Mouse (Mus musculus): Measurements from ENCODE around the gene Mafg.
A peak's percentile ranks its signal among the peaks of the same experiment; 100 is the strongest.
"Not testable (repeated sequence)": the region's sequence is repeated elsewhere in the genome, so short reads cannot be mapped to it uniquely, and the experiment has no call there.

Mafg gene

DNA sequence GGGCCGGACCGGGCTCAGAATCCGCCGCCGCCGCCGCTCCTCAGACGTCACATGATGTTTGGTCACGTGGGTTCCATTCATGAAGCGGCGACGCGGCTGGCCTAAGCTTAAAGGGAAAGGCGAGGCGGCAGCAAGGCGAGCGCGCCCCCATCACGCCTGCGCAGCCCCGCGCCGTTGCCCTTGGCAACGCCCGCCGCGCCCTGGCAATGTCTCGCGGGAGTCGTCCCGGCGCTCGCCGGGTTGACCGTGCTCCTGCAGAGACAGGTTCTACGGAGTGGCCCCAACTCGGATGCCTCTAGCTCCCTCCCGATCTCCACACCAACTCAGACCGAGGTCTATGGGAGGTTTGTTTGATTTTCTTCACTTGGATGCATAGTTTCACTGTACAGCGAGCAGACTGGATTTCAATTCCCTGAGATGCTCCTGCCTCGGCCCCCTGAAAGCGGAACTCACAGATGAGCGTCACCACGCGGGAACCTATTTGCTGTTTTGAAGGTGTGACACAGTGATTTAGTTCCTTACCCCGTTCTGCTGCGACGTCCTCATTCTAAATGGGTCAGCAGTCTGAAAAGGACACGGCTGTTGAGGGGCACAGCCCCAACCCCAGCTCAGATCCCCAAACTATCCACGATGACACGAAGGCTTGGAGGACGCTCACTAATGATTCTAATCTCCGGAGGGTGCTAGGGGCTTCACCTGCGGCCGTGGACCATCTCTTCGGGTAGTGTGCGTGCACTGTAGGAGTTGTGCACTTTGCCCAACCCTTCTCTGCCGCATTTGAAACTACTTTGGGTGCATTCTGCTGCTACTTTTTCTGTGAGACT is at the start of gene Mafg:
Mafg (minus strand) TSS at position 81 of the 824 bp plus-strand sequence.
- DNase-seq: peak; percentile 94

DNA sequence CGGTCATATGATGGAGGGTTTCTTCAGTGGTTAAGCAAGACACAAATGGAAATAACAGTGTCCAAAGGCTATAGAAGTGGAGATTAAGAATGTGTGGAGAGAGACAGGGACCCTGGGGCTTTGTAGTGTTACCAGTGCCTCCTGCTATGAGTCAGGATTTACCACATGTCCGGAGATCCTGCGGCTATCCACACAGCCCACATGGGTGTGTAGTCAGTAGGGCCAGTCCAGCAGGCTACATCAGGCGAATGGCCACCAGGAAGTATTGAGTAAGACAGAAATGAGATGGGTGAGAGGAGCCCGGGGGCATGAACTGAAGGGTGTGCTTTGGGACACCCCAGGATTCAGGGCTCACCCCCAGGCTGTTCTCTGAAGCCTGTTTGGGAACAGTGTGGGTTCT is 49.3 kb upstream of the Mafg start:
- no peak for DNase-seq

DNA sequence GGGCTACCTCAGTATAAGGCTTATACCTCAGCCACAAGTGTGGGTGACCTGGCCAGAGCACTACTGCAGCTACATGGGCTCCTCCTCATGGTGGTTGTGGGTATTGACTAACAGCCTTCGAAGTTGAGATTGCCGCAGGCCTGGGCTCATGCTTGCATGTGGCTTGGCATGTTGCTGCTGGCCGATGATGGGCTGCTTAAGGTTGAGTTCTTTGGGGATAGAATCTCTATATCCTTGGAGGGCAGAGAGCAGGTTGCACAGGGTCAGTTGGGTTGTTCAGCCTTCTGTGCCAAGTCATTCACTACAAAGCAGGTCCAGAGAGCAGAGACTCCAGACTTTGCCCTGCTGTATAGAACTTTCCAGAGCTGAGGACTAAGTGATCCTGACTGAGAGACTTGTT is 46.5 kb upstream of the Mafg start:
- DNase-seq: no peak

DNA sequence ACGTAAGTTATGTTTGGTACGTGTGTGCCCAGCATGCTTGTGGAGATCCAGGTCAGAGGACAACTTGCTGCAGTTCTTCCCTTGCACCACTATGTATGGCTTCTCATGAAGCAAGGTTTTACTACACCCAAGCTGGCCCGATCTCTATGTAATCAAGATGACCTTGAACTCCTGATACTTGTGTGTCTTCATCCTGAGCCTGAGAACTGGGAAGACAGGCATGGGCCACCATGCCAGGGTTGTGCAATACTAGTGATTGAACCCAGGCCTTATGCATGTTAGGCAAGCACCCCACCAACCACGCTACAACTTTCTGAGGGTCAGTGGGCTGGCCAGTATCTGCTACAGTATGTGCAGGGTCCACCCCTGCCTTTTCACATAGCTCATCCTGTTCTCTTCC is 43.6 kb upstream of the Mafg start:
- no peak for DNase-seq

DNA sequence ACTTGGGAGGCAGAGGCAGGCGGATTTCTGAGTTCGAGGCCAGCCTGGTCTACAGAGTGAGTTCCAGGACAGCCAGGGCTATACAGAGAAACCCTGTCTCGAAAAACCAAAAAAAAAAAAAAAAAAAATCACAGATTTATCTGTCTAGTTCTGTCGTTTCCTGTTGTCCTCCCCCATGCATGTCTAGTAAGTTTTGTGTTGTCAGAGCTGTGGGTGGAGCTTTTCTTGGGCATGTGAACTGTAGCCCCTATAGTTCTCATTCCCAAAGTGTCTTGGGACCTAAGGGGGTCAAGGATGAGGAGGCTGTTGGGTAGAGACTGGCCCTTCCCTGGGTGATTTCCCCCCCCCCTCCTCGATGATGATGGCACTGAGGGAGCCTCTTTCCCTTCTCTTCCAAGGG is 42.5 kb upstream of the Mafg start:
- not testable (repeated sequence) for DNase-seq

DNA sequence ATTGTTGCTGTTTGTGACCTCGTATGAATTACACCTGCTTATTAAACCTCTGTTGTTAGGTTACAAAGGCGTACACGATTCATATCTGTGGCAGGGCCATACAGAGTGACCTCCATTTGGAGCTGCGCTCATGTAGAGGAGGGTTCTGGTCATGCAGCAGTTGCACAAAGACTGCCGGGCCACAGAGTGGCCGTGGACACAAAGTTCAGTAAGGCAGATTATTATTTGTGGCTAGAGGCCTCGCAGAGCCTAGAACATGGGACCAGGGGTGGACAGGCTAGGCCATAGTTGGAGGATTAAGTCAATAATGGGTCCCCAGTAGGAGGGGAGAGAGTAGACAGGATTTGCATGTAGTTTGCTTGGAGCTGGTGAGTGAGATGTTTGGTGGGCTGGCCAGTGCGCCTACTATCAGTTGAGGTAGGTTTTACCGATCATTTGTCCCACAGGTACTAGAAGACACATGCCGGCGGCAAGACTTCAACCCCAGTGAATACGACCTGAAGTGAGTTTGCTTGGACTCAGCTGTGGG is 40.3 kb upstream of the Mafg start:
- DNase-seq: no peak

DNA sequence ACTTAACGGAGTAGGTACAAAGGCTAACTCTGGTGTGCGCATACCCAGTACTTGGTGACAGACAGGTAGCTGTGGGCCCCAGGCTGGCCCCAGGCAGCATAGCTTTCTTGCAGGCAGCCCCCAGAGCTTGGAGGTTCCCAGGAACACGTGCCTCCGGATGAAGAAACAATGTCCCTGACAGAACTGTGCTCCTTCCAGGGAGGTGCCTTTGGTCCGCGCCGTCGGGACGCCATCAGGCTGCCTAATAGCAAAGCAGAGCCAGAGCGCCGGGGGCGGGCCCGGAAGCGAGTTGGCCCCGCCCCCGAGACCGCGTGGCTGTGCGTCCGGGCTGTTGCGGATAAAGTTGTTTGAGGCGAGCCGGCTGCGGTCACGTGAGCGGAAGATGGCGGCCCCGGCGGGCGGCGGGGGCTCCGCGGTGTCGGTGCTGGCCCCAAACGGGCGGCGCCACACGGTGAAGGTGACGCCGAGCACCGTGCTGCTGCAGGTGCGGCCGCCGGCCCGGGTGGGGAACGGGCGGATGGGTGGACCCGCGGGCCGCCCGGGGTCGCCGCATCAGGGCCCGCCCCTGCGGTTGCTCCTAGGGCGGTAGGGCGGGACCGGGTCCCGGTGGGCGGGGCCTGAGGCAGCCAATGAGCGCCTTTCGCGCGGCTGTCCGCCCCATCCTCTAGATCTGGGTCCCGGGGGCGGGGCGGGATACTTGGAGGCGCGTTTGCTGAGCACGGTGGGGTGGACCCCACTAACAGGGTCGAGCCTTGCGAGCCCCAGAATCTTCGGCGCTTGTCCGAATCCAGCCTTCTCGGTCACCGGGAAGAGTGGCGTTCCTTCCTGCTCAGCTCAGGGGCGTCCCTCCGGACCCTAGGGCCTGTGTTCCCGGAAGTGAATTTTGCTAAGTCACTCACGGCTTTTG is 39.5 kb upstream of the Mafg start, which contains the start of gene Aspscr1:
Aspscr1 (plus strand) TSS at position 287 of the 907 bp plus-strand sequence.
- peak; percentile 95 for DNase-seq

DNA sequence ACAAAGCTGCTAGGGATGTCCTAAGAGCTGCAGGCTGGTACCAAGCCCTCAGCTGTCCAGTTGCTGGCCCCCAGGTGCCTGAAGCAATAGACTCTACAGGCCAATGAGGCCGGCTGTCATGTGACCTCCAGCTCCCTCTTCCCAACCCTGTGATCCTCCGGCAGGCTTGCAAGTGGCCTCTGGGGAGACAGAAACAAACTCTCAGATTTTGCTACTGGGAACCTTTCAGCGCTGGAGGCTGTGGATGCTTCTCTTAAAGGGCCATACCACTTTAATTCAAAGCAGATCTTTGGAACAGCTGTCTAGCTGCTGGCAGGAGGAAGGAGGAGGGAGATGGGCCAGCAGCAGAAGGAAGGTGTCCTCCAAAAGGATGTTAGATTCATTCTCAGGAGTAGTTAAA is 33.2 kb upstream of the Mafg start:
- DNase-seq: no peak

DNA sequence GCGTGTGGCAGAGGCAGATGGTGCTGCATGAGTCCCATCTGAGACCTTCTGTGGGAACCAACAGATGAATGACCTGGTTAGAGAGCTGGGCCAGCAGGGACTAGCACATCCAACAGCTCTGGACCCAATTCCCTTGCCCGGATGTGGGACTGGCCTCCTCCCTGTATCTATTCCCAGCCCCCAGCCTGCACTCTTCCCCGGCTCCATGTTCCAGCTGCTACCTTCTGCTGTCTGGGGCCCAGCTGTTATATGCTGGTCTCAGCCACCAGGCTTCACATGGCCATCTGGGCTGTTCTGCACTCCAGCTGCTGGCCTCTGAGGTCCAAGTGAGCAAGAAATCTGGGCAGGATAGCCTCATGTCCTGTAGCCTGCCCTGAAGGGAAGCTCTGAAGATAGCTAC is 32.0 kb upstream of the Mafg start:
- no peak for DNase-seq

DNA sequence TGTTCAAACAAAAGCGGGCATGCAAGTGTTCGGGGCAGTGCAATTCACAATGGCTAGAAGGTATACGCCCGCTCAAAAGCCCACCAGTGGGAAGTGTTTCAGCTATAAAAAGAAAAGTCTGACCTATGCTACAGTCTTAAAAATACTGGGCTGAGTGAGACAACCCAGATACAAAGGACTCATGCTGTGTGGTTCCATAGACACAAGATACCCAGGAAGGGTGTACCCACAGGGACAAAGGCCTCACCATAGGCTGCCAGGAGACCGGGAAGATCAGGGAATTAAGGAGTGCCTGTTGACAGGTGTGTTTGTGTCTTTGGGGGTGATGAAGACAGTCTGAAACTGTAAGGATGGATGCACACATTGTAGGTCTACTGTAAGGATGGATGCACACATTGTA is 30.3 kb upstream of the Mafg start:
- no peak for DNase-seq

DNA sequence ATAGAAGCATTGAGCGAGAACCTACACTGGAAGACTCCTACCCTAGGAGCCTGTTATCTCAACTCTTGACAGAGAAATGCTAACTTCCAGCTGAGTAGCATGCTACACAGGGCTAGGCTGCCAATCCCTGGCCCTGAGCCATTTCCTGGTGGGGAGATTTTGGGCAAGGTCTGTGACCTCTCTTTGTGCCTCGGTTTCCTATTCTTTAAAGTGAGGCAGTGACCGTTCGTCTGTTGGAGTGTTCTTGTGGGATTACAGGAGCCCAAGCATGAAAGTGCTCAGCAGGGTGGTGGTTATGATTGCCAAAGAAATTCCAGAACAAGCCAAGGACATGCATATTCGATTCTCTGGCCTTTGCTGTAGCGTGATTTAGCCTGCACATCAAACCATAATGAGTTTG is 29.4 kb upstream of the Mafg start:
- DNase-seq: no peak

DNA sequence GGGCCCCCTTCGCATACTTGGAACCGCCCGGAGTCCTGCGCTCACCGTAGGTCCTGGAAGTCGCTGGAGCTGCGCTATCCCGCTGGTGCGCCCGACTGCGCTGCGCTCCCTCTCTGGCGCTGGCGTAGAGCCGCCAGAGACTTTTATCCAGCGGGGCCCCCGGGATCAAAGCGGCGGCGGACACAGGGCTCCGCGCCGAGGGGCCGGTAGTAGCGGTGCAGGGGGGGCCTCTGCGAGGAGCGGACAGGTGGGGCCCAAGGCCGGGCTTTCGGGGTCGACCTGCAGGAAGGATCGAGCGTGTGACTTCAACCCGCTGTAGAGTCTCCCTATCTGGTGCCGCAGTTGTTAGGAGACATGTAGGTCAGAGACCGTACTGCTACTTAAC is 27.7 kb upstream of the Mafg start, which contains the start of gene Notum:
Notum (minus strand) TSS at position 100 of the 385 bp plus-strand sequence.
- no peak for DNase-seq

DNA sequence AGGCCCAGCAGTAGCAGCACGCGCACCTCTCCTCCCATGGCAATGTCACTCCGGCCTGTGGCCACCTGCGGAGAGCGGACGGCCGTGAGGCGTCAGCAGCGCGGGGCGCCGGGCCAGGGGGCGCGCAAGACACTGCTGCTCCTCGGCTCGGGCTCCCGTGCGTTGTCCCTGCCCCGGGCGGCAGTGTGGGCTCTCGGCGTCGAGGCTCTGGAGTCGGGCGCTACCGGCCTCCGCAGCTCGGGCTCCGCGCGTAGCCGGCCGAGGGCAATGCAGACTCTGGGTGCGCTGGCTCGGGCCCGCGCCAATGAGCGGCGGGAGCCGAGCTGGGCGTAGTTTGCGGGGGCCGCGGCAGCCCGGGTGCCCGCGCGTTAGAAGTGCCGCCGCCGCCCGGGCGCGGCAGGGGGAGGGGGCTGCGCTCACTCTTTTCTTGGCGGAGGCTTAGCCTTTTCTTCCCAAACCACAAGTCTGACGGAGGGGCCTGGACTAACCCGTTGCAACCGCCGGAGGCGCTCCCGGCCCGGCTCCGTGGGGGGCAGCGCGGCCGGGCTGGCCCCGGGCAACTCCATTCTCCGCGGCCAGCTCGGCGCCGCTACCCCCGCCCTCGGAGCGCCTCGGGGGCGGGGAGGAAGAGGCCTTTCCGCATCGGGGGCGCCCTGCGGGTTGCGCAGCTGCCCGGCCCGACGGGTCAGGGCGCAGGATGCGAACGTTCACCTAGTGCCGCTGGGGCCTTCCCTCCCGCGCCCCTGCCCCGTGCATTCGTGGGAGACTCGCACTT is 27.1 kb upstream of the Mafg start:
- no peak for DNase-seq

DNA sequence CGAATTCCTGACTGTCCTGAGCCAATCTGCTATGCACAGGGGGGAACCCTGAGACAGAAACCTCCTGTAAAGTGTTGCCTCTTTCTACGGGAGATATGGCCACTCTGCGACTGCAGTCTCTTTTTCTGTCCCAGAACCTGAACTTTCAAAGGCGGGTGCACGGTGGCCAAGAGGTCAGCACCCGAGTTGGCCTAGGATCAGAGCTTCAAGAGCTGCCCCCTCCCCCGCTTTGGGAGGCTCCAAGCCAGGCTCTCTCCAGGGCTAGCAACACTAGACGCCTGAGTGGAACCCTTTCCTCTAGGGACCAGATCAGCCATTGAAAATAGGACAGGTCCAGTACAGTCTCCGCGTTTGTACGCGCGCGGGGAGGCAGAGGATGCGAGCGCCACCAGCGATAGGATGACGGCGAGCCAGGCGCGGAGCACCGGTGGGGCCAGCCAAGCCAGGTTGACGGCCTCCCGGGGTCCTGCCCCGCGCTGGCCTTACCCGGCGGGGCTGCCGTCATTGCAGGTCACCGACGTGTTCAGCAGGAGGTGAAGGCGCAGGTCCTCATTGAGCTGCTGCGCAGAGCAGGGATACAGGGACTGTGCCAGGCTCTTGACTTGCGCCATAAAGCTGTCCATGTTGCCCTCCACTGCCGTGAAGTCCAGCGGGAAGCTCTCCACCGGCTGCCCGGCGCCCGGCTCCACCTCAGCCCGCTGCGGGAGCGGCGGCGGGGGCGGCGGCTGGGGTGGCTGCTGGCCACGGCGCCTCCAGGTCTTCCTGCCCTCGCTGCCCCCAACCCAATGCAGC is 26.3 kb upstream of the Mafg start:
- DNase-seq: no peak

DNA sequence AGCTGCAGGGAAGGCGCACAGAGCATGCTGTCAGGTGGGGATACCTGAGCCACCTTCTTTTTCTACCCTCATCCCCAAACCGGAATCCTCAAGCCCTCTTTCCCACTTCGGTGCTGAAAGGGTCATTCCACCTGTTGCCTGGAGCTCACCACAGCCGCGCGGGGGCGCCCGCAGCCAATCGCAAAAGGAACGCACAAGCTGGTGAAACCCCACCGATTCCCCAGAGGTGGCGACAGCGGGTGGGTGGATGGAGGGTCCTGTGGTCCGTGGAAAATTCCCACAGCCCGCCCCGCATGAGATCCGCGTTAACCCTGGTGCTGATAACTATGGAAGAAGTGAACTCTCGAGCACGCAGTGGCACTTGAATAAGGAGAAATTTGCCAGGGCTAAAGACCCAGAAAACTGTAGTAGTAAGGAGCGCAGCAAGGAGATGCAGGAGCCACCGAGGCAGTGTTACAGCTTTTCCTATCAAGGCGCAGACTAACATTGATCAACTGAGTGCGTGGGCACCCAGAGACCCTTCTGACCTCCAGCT is 25.5 kb upstream of the Mafg start:
- peak; percentile 65 for DNase-seq

DNA sequence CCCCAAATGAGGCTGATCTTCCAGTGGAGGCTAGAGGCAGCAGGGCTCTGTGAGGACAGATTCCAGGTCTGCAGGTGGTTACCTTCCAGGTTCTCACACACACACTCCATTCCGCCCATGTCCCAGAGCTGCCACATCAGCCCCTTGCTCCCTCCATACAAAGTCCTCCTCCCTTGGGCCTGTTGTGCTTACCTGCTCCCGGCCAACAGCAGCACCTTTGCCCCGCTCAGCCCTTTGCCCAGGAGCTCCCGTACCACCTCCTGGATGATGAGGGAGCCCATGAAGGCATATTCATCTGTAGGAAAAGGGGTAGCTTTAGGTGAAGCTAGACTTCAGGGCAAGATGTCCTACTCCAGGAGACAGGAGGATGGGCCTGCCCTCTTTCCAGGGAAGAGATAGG is 23.9 kb upstream of the Mafg start:
- DNase-seq: no peak

DNA sequence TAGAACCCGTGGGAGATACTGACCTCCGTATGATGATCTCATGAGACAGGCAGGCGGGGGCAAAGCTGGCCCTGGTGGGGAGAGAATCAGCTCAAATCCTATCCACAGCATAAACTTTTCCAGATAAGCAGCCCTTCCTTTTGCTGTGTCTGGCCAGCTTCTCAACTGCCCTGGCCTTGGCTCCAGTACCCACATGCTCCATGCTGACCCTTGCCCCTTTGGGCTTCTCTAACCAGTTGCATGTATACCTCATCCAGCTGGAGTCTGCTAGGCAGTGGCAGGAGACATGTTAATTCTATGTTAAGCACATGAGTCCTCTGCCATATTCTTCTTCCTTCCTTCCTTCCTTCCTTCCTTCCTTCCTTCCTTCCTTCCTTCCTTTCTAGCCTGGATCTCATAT is 21.3 kb upstream of the Mafg start:
- DNase-seq: no peak

DNA sequence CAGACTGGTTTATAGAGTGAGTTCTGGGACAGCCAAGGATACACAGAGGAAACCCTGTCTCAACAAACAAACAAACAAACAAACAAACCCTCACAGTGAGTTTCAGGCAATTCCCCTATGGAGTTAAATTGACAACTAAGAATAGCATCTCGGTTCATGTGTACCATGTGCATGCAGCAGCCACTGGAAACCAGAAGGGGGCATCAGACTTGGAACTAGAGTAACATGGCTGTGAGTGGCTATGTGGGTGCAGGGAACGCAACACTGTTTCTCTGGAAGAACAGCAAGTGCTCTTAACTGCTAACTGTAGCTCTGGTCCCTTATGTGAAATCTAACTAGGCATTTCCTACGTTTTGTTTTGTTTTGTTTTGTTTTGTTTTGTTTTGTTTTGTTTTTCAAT is 18.5 kb upstream of the Mafg start:
- DNase-seq: no peak

DNA sequence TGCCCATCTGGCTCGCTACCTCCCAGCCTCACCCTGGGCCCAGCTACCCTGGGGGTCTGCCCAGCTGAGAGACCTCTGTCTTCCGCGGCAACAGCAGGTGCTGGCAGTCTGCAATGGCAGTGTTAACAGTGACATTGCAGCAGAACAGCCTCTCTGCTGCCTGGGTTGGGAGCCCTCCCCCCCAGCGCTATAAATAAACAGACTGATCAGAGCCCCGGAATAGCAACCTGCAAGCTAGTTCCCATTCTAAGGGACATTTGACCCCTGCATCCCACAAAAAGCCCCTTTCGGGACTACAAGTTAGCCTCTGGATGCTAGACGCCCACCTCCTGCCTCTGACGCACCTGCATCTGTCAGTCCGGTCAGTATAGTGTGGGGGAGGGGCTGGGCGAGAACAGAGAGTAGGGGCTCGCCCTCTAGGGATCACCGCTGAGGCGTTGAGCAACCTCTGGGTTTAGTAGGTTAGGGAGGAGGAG is 14.6 kb upstream of the Mafg start, which contains the start of gene Myadml2:
Myadml2 (minus strand) TSS at position 158 of the 476 bp plus-strand sequence.
- DNase-seq: peak; percentile 57

DNA sequence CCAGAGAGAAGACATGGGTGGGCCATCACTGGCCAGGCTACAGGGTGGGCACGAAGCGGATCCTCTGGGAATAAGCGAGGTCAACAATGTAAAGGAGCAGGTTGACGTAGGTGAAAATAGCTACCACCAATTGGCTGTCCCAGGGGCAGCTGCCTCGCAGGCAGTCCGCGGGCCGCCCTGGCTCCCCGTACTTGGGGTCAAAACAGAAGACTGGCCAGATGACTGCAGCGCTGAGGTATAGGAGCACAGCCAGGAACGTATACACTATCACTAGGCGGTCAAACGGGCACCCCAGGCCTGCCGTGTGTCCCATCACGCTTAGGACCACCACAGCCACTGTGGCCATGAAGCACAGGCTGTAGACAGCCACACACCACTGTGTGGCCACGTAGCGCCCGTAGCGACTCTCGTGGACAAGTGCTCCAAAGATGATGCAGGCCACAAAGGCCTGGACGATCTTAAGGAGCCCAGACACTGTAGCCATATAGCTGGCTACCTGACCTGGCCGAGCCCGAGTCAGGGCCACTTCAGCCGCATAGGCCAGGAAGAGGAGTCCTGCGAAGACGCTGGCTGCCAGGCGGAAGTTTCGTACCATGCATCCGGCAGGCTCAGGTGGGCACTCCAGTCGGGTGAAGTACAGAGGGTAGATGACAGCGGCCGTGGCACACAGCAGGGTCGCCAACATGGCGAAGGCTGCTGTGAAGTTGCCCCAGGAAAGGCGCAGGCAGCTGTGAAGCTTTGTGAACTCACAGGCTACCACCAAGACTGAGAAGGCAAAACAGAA is 13.8 kb upstream of the Mafg start:
- no peak for DNase-seq

DNA sequence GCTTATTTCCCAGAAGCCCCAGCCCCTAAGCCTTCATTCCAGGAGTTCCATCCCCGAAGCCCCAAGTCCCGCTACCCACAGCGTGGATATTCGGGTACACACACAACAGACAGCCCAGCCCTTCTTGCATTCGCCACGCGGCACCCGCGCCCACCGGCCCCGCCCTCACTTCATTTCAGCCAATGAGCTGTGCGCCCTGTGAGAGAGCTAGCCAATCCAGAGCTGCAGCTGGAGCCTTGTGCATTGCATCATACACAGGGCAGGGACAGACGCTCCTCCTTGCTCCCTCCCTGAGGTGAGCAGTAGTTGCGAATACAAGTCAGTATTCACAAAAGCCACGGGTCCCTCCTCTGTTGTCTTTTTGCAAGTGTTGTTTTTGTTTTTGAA is 10.2 kb upstream of the Mafg start, which contains the start of gene Pycr1:
Pycr1 (minus strand) TSS at position 169 of the 387 bp plus-strand sequence.
- DNase-seq: peak; percentile 95

Measured in right cerebral cortex, adult 18-20 months (tissue).